Mouse (Mus musculus) heart, postnatal 10 days (tissue): ENCODE results near the gene Henmt1. TPM values are rescaled to one million over a fixed set of nuclear protein-coding genes. Genes with fewer than 3 reads are reported as not detected.

Source experiments
- DNase-seq, 2 experiments: peaks; one replicate each; pipeline ENCODE4 v3.0.0; 2021
- intact Hi-C: fragments of 180-260 bp; cut with DNase I; formaldehyde crosslinking; loops from one replicate; pipeline ENCODE4 v1.15.1; 2025
- total RNA-seq, 2 experiments: library from RNA; stranded (reverse); gene quantifications; 2 replicates each; pipeline ENCODE4 v1.2.3; 2021

Gene Henmt1
- total RNA-seq, 2 experiments from 2014 or later, result not detected

DNA sequence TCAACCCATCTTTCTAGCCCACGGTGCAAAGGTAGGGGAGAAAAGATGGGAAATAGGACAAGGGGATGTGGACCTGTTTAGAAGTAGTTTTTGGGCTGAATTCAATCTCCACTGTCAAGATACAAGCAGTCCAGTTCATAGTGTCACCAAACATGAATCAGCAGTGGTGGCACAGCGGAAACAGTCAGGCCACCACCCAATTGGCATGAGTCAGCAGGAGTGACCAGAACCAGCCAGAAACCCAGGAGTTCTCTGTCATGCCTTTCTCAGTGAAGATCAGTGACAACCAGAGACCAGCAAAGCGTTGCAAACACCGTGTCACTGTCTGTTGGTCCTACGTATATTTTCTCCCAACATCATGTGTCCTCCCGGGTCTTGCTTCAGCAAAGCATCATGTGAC, 6.1 kb upstream of the Henmt1 start:
- intact Hi-C loops, result no loop called here
- no peak for DNase-seq

DNA sequence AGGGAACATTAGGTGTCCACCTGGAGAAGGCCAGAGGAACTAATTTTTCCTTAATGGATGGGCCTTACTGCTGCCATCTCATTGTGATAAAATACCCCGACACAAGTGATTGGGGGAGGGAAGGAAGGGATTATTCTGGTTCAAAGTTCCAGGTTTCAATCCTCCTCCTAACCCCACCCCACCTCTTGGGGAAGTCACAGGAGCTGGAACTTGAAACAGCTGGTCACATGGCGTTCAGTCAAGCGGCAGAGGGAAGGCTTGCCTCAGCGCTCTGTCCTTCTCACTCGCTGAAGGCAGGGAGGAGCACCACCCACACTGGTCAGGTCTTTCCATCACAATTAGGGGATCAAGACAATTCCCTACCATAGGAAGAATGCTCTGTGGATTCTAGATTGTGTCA, 982 bp upstream of the Henmt1 start:
- intact Hi-C loops, result no loop called here
- DNase-seq, result no peak

DNA sequence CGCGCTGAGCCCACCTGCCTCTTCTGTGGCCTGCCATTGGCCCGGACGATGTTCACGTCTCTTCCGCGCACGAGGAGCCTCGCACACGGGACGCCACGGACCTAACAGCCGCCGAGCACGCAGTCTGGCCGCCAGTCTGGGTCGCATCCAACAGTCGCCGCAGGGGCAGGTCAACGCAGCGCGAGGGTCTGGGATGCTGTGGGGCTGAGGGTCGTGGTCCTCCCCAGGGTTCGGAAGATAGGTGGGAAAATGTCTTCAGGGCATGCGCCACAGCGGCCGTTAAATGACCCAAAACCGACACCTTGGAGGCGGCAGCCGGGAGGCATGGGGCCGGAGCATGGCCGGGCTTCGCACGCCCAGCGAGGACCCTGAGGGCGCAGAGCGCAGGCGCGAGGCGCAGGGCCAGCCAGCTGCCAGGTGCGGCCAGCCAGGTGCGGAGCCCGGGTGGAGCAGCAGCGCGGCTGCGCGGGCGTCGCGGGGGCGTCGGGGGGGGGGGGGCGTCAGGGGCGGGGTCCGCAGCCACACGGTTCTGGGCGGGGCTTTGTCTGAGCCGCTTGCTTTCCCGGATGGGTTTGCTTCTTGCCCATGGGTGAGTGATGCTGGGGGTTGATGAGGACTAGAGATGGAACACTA, 444 bp downstream of the Henmt1 start, which contains the start of gene Gm9857:
TSS of gene Gm9857 (minus strand) at position 445 of the 633 bp plus-strand sequence.
- no peak for DNase-seq
- intact Hi-C loops, result no loop called here

DNA sequence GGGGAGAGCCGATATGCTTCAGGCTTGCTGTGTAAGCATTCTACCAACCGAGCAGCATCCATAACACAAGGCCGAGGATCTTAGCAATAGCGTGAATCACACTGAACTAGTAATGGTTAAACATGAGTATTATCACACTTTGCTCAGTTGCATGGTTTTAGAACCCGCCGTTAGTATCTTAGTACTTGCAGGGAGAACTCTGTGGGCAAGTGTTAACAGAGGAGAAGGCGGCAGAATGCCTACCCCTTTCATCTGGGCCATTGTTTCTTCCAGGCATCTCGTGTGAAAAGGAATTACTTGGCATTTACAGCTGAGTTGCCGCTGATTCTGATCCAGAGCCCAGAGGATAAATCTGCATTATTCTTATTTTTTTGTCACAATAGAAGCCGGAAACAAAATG, 1.3 kb downstream of the Henmt1 start:
- intact Hi-C loops, result no loop called here
- DNase-seq, result no peak

DNA sequence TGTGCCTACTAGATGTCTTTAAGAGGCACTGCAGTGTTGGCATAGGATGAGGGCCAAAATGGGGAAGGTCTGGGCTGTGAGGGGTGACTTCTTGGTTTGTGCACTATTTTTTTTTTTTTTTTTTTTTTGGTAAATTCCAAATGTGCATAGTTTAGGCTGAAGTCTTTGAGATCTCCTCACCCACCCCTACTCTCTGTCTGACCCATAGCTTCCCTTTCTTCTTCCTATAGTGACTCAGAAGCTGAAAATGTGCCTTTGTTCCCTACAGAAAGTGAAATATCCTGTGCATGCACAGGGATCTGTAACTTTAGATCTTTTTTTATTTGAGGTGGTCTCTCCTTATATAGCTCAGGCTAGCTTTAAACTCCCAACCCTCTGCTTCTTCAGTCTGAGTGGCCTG, 18.3 kb downstream of the Henmt1 start:
- intact Hi-C loops, result no loop called here
- no peak for DNase-seq

GRCm38 (mm10) chr3:108959680-108960295, 20.1 kb downstream of the Henmt1 start:
- no peak for DNase-seq
- intact Hi-C loops, result no loop called here

GRCm38 (mm10) chr3:108961226-108961625, 21.6 kb downstream of the Henmt1 start:
- peak in 1 of 2 experiments; percentile 18 for DNase-seq
- intact Hi-C loops, result no loop called here

- intact Hi-C loops, result no loop called here
- DNase-seq, result no peak
Observed at GRCm38 (mm10) chr3:108961655-108962054, 22.0 kb downstream of the Henmt1 start.

DNA sequence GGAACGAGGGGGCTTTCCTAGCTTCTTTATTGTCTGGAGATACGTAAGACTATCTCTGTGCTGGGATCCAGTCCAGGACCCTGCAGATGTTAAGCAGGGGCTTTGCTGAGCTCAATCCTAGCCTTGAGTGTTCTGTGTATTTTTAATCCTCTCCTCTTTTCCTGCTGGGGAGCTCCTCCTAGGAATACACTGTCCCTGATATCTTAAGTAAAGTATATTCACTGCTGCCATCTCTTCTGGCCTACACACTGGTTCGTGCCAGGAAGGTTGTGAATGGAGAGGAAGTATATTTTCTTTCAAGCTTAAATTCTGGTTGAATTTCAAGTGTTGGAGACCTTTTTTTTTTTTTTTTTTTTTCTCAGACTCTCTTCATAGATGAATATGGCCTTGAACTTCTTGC, 23.6 kb downstream of the Henmt1 start:
- no peak for DNase-seq
- intact Hi-C loops, result no loop called here

DNA sequence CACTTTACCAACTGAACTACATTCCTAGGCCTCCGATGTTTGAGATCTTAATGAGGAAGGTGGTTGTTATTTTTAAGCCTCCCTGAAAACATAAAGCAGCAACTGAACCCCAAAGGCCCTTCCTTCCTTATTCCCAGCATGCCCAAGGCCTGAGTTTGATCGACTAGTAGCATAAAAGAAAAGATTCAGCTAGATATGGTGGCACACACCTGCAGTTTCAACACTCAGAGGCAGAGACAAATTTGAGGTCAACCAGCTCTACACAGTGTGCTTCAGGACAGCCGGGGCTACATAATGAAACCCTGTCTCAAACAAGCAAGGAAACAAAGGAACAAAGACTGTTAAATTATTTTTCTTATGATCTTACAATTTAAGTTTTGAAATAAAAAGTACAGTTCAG, 24.1 kb downstream of the Henmt1 start:
- intact Hi-C loops, result no loop called here
- DNase-seq, result no peak

GRCm38 (mm10) chr3:108964361-108965044, 24.8 kb downstream of the Henmt1 start:
- DNase-seq, result peak in 1 of 2 experiments; percentile 19
- intact Hi-C loops, result no loop called here

DNA sequence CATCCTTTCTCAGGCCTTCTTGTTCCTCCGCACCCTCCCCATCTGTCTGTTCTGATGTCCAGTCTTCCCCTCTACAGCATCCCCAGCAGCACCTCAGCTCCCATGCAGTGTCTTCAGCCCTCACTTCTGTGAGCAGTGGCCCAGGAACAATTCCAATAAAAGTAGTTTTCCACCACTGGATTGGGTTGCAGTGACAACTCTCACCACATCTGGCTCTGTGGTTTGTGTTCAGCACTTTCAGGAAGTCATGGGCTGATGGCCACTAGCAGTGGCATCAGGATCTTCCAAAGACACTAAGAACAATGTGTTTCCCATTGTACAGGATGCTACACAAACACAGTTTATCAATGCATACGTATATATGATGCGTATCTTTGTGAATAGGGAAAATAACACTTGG, 26.4 kb downstream of the Henmt1 start:
- intact Hi-C loops, result no loop called here
- DNase-seq, result no peak

GRCm38 (mm10) chr3:108973980-108974660, 34.4 kb downstream of the Henmt1 start:
- DNase-seq, result no peak
- intact Hi-C loops, result no loop called here

DNA sequence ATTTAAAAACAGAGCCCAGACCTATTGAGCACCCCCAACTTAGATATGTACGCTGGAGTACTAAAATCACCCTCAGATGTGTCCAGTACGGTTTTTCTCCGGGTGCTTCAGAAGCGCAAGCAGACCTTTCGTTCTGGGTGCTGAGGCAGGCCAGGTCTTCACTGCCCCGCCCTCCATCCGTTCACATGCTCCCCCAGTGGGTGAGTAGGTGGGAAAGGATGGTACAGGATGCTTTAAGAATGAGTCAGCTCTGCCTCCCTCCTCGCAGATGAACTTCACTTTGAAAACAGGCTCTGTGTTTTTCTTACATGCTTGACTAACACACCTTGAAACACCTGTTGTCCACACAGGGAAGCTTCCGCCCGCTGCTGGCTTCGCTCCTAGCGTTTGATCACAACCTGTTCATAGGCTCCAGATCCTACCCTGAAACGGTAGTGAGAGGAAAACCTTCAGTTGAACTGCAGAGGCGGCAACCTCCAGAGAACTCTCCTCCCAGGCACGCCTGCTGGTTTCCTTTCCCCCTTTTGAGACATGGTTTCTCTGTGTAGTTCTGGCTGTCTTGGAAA, 35.3 kb downstream of the Henmt1 start:
- intact Hi-C loops, result loop anchor here (5.0 kb wide), 1 partner anchor 87 kb away; no protein-coding TSS in a partner anchor
- DNase-seq, result no peak

DNA sequence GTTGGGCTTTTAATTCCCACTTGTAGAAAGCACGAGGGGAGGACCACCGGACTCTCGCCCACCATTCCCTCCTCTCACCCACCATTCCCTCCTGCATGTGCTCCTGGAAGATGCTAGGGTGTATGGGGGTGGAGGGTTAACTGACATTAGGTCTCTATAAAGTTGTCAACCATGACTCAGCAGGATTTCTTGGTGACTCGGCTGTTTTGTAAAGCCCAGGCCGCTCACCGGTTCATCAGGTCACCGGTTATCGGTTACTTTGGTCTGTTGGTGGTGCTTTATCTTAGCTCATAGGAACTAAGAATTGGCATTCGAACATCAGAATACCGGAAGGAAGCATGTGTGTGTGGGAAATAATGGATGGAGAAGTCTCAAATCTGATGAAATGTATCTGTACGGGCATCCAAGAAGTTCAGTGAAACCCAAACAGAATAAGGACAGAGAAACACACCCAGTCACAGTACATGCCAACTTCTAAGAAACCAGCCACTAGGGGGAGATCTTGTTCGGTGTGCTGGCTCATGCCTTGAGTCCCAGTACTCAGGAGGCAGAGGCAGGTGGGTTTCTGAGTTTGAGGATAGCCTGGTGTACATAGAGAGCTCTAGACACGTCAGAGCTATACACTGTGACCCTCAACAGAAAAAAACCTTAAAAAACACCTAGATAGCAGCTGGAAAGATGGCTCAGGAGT, 37.8 kb downstream of the Henmt1 start:
- intact Hi-C loops, result loop anchor here (5.0 kb wide), 1 partner anchor 85 kb away; no protein-coding TSS in a partner anchor
- peak in 1 of 2 experiments; percentile 32 for DNase-seq

DNA sequence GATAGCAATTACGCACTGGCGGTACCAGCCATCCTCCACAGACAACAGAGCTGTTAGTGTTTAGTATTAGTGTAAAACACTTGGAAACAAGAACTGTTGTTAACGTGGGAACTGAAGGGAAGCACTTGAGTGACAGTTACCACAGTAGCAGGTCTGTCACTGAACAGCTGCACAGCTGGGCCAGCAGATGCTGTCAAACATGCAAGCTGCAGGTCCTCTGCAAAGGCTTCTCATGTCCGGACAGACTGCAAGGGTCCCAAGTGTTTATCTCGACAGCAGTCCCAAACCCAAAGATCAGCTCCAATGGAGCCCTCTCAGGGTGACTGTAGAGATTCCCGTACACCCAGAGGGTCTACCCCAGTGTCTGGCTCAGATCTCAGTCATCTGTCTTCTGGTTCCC, 42.3 kb downstream of the Henmt1 start:
- intact Hi-C loops, result no loop called here
- DNase-seq, result no peak

GRCm38 (mm10) chr3:108983989-108984388, 44.3 kb downstream of the Henmt1 start:
- intact Hi-C loops, result no loop called here
- no peak for DNase-seq

DNA sequence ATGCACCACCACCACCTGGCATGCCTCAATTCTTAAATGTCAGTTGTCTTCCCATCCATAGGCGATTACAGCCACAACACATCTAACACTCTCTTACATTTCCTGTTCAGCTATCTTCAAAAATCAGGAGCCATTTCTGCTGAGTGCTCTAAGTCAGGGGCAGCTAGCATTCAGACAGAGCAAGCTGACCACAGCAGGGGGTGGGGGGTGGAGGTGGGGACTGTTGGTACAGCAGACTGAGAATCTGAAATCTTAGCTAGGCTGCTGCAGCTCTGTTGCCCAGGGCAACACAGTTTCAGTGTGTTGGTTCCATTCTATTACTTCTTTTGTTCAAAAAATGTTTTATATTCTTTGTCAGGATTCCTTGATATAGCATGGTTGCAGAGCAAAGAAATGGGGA, 46.9 kb downstream of the Henmt1 start:
- DNase-seq, result no peak
- intact Hi-C loops, result no loop called here

GRCm38 (mm10) chr3:108987009-108987659, 47.5 kb downstream of the Henmt1 start:
- no peak for DNase-seq
- intact Hi-C loops, result no loop called here

DNA sequence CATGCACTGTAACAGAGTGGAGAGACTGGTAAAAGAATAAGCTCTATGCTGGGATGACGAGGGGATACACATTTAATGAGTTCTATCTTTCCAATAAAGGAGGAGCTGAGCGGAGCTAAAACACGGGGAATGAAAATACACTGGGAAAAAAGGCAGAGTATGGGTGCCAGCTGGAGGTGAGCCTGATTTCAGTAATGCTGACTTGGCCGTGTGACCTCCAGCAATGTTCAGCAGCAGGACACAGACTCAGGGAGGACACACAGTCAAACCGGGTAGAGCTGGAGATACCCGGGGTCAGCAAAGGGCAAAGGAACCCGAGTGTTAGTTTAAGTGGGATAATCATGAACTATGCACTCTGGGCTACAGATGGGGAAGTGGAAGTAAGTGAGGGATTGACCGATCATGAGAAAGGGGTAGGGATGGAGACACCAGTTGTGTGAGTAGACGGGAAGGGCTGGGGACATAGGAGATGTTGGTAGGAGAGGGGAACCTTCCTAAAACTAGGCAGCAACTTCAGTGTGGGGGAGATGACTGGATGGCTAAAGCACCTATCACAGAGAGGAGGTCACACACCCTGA, 50.4 kb downstream of the Henmt1 start:
- intact Hi-C loops, result no loop called here
- peak; percentile 41 to 43 for DNase-seq
